Mouse (Mus musculus) midbrain, postnatal 0 days (tissue): ENCODE measurements around the gene Cdc42. TPM values are rescaled to one million over a fixed set of nuclear protein-coding genes. Genes with fewer than 3 reads are reported as not detected.

ENCODE experiments used
- ATAC-seq: fragments of 200-750 bp; cut with Nextera tagmentation; 2 replicates; pipeline ENCODE4 v1.8.0; 2017; ENCODE audit warnings: moderate number of reproducible peaks, mild to moderate bottlenecking, moderate TSS enrichment, moderate library complexity; ENCODE audit not compliant: low FRiP score
- DNase-seq: peaks from one replicate; pipeline ENCODE4 v3.0.0-alpha.2; 2015; ENCODE audit warnings: low spot score
- H3K27ac ChIP-seq: fragments of 300-500 bp; sonication (generic); 2 replicates; pipeline ENCODE4 v1.5.1; 2014; ENCODE audit warnings: low read depth, mild to moderate bottlenecking, low read length, mixed read lengths
- H3K27me3 ChIP-seq: fragments of 300-500 bp; sonication (generic); 2 replicates; pipeline ENCODE4 v1.6.1; 2014; ENCODE audit warnings: low read length, control low read depth, mixed read lengths; ENCODE audit not compliant: insufficient read depth
- H3K36me3 ChIP-seq: fragments of 300-500 bp; sonication (generic); 2 replicates; pipeline ENCODE4 v1.6.1; 2014; ENCODE audit warnings: low read length, control low read depth, mixed read lengths; ENCODE audit not compliant: insufficient read depth
- H3K4me1 ChIP-seq: fragments of 300-500 bp; sonication (generic); 2 replicates; pipeline ENCODE4 v1.6.1; 2014; ENCODE audit warnings: mild to moderate bottlenecking, control low read depth, antibody characterized with exemption, low read length, mixed read lengths; ENCODE audit not compliant: insufficient read depth
- H3K4me2 ChIP-seq: fragments of 300-500 bp; sonication (generic); 2 replicates; pipeline ENCODE4 v1.6.1; 2014; ENCODE audit warnings: low read depth, mild to moderate bottlenecking, low read length, mixed read lengths; ENCODE audit not compliant: poor library complexity, severe bottlenecking
- H3K4me3 ChIP-seq: fragments of 300-500 bp; sonication (generic); 2 replicates; pipeline ENCODE4 v1.5.1; 2014; ENCODE audit warnings: low read depth, mild to moderate bottlenecking, low read length, moderate library complexity
- H3K9ac ChIP-seq: fragments of 300-500 bp; sonication (generic); replicated peaks from 2 replicates; pipeline ENCODE4 v1.6.1; 2014; ENCODE audit warnings: mild to moderate bottlenecking, low read length, moderate library complexity, mixed read lengths; ENCODE audit not compliant: poor library complexity, severe bottlenecking
- H3K9me3 ChIP-seq: fragments of 300-500 bp; sonication (generic); 2 replicates; pipeline ENCODE4 v1.6.1; 2016; ENCODE audit warnings: low read length, control low read depth
- CTCF ChIP-seq: IDR thresholded peaks from 2 replicates; pipeline ENCODE4 v1.5.1; 2016; ENCODE audit warnings: antibody characterized with exemption, mild to moderate bottlenecking
- WGBS: fragments of 180-500 bp; shearing (Covaris S2); extraction: QIAGEN DNeasy Blood & Tissue Kit; methylation state at CpG from one replicate; pipeline ENCODE4 v1.1.7; 2014; 5-methylcytosine and 5-hydroxymethylcytosine counted together
- polyA plus RNA-seq: library from polyadenylated mRNA; unstranded; fragments of >200 nt; fragmentation: Nextera tagmentation; extraction: Ambion mirVana; gene quantifications from 2 replicates; pipeline ENCODE4 v1.2.1, GENCODE M21; 2015
- total RNA-seq: library from RNA; depleted of rRNA; stranded (reverse); fragments of >200 nt; gene quantifications from 2 replicates; pipeline ENCODE4 v1.2.3, GENCODE M21; 2014; rRNA removed

The Cdc42 gene
- total RNA-seq (583 and 680 TPM in 2 replicates), polyA plus RNA-seq (1,182 and 1,189 TPM in 2 replicates)

DNA sequence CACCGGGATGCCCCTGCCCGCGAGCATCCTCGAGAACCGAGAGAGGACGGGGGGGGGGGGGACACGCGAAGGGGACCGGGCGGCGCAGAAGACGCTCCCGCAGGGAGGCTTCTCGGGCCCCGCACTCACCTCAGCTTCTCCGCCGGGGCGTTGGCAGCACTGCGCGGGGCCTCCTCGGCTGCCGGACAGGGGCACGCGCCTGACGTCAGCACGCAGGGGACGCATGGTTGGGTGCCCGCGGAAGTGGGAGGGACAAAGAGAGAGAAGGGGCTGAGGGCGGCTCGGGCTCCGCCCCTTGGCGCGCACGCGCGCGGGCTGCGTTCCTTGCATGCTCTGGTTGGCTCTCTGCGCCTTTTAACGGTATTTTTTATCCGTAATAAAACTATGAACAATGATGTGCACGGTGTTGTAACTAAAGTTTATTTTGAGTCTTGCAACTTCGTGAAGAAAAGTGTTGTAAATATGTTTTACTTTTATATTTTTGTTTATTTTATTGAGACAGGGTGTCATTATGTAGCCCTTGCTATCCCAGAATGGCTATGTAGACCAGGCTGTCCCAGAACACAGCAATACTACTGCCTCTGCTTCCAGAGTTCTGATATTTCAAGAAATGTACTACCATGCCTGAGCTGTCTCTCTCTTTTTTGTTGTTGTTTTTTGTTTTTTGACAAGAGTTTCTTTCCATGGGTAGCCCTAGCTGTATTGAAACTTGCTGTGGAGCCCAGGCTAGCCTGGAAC lies at the start of gene Cdc42:
TSS of gene Cdc42 (minus strand) at position 204 of the 738 bp plus-strand sequence.
- H3K27me3 ChIP-seq = no peaks in the 10 kb centered on the region
- peak within 1 kb of the TSS; percentile 99 for H3K27ac ChIP-seq
- H3K4me1 ChIP-seq = peaks cover 13% of the 10 kb centered on the region; the same call in 1 of the 2 replicates
- peak within 1 kb of the TSS; percentile 100 for H3K9ac ChIP-seq
- no peak for TF ChIP-seq CTCF
- H3K4me2 ChIP-seq = peak within 1 kb of the TSS; percentile 68
- WGBS = 0% methylated on average over 37 of the region's 44 CpGs
- DNase-seq (peak; percentile 96), ATAC-seq (peak; percentile 96)
- no peaks in the 10 kb centered on the region for H3K36me3 ChIP-seq
- H3K9me3 ChIP-seq = no peaks in the 10 kb centered on the region
- H3K4me3 ChIP-seq = peak within 1 kb of the TSS; percentile 99

DNA sequence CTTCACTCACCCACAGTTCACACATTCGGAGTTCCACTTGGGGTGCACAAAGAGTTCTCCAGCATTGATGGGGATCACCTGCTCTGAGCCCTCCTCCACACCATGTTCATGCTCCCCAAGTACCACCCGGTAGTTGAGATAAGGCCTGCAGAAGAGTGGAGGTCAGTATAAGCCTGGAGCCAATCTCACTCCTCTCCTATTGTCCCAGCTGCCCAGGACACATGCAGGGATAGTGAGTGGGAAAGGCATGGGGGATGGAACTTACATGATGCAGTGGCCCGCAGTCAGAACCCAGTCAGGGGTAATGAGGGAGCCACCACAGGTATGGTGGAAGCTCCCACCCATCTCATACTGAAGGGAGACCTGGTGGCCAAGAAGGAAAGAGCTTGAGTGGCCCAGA lies 48.1 kb upstream of the Cdc42 start:
- H3K4me1 ChIP-seq = no peaks in the 10 kb centered on the region
- H3K4me2 ChIP-seq = no peak overlapping the region
- no peaks in the 10 kb centered on the region for H3K9me3 ChIP-seq
- H3K9ac ChIP-seq = no peak overlapping the region
- WGBS = 89% methylated on average over 3 of the region's 3 CpGs
- no peak overlapping the region for H3K27ac ChIP-seq
- no peak for ATAC-seq
- no peaks in the 10 kb centered on the region for H3K36me3 ChIP-seq
- no peaks in the 10 kb centered on the region for H3K27me3 ChIP-seq
- no peak for TF ChIP-seq CTCF
- no peak for DNase-seq
- H3K4me3 ChIP-seq = no peak overlapping the region

DNA sequence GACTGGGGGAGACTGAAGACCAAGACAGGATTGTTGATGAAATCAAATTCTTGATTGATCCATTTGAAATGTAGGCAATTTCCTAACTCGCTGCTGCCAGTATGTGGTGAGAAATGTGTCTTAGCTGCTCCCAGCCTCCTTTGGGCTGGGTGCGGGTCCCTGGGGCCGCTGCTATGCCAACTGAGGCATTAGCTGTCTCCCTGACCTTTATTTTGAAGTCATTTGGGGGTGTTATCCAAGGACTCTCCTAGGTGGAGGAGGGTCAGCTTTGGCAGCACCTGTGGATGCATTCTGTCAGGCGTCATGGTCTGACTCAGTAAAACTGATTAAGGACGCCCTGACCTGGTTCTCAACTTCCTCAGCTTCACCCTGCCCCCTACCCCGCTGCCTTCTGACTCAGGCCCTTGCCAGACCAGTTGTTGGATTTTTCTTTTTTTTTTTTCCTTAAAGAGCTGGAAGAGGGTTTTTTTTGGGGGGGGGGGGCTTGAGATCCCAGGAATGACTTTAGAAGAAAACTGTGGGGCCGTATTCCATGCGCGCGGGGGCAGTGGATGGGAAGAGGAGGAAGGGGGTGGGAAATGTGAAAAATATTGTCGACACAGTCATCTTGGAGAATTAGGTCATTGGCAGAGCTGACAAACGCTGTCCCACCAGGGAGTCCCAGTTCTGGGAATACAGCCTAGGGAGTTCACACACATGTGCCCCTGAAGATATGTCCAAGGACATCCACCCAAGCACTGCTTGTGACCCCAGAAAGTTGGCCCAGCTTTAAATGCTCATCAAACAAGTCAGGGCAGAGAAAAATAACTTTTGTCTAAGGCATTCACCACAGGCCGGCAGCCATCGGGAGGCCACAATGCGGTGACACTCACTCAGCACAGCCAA lies 39.4 kb upstream of the Cdc42 start:
- Histone ChIP-seq H3K27ac (no peak overlapping the region), H3K9ac (no peak overlapping the region), H3K4me2 (no peak overlapping the region), H3K27me3 (no peaks in the 10 kb centered on the region), H3K9me3 (no peaks in the 10 kb centered on the region), H3K4me3 (no peak overlapping the region), H3K4me1 (no peaks in the 10 kb centered on the region), H3K36me3 (no peaks in the 10 kb centered on the region)
- no peak for TF ChIP-seq CTCF
- 77% methylated on average over 15 of the region's 15 CpGs for WGBS
- peak; percentile 29 for DNase-seq
- ATAC-seq = no peak

DNA sequence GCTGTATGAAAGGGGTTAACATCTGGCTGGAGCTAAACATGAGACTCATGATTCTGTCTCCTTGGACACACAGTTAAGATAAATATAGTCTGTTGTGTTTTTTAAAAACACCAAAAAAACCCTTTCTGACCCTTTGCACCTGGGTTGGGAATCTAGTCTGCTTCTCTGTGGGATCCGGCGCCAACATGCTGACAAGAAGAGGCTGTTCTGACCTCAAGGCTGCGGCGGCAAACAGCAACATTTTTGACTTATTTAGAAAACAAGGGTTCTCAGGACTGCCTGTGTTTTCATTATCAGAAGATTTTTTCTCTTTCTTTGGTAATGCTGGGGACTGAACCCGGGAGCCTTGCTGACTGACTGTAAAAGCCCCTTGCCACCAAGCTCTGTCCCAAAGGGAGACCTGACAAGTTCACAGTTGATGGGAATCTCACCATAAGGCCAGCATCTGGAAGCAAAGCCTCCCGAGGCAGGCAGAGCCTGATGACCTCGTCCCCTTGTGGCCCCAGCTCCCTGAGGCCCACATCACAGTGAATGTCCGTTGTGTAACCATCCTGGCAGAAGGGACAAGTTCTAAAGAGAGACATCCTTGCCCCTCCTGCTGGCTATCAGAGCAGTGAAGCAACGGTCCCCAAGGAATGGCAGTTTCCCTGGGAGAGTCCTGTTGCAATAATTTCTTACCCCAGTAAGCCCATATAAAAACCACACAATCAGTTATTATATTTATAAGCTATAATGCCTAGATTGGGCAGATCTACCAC lies 36.0 kb upstream of the Cdc42 start:
- DNase-seq = no peak

DNA sequence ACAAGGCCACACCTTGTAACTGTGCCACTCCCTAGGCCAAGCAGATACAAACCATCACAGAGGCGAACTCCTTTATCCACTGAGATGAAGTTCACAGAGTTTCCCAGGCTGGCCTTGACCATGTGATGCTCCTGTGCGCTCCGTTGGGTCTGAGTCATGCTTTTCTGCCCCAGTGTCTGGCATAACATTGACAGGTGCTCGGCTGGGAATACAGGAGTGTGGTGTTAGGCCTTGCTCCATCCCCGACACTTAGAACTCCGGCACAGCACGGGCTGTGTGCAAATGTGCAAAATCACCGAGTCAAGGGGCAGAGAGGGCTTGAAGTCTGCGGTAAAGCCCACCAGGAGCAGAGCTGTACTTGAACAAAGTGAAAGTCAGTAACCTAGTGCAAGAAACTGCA lies 35.4 kb upstream of the Cdc42 start:
- H3K36me3 ChIP-seq = no peaks in the 10 kb centered on the region
- ATAC-seq (no peak), DNase-seq (no peak)
- H3K27ac ChIP-seq = no peak overlapping the region
- H3K4me2 ChIP-seq = no peak overlapping the region
- no peaks in the 10 kb centered on the region for H3K4me1 ChIP-seq
- H3K9ac ChIP-seq = no peak overlapping the region
- WGBS = 88% methylated on average over 9 of the region's 9 CpGs
- no peak overlapping the region for H3K4me3 ChIP-seq
- H3K9me3 ChIP-seq = no peaks in the 10 kb centered on the region
- no peaks in the 10 kb centered on the region for H3K27me3 ChIP-seq
- TF ChIP-seq CTCF = no peak

More for the DNA sequence above, 36.0 kb upstream of the Cdc42 start:
- WGBS = 73% methylated on average over 9 of the region's 9 CpGs
- H3K4me2 ChIP-seq = no peak overlapping the region
- ATAC-seq = no peak
- no peaks in the 10 kb centered on the region for H3K4me1 ChIP-seq
- no peak overlapping the region for H3K9ac ChIP-seq
- H3K4me3 ChIP-seq = no peak overlapping the region
- no peaks in the 10 kb centered on the region for H3K36me3 ChIP-seq
- TF ChIP-seq CTCF = no peak
- no peaks in the 10 kb centered on the region for H3K9me3 ChIP-seq
- H3K27ac ChIP-seq = no peak overlapping the region
- no peaks in the 10 kb centered on the region for H3K27me3 ChIP-seq
